Mouse (Mus musculus): ENCODE data around the gene Runx1.

Gene Runx1

DNA sequence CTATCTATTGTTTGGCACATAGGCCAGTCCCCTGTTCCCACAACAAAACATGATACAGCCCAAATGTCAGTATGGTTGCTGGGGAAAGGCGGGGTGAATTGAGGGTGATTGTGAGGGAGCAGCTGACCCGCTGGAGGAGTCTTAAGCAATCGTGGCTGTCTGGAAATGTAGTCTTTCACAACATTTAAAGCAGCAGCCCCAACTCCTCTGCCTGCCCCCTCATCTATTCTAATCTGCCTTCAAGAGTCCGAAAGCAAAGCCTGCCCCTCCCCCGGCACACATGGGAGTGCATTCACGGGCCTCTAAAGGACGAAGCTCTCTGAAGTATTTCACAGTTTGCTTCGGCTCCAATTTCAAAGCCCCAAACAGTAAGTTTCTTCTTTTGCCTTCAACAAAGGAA, 213.4 kb downstream of the Runx1 start:
- no peak for DNase-seq (ENCODE audit: low spot score in 2 of 2)

DNA sequence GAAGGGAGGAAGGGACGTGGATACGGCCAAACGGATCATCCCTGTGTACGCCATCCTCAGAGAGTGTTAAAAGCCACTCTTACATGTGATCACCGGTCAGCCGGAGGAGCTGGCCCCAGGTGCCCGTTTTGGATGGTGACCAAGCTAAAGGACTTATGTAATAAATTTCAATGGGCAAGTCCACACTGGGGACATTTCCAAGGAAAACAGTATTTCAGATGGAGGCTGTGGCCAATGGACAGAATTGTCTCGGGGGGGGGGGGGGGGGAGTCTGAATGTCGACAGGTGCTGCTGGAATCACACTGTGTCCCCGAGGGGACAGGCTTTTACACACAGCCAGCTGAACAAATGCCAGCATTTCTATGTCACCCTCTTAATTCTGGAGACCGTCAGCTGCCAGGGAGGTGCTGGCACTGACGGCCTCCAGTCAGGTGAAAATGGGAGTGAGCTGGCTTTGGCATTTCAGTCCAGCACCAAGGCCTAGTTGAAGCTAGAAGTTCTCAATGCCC, 214.3 kb downstream of the Runx1 start:
- no peak for DNase-seq (ENCODE audit: low spot score in 2 of 2)

DNA sequence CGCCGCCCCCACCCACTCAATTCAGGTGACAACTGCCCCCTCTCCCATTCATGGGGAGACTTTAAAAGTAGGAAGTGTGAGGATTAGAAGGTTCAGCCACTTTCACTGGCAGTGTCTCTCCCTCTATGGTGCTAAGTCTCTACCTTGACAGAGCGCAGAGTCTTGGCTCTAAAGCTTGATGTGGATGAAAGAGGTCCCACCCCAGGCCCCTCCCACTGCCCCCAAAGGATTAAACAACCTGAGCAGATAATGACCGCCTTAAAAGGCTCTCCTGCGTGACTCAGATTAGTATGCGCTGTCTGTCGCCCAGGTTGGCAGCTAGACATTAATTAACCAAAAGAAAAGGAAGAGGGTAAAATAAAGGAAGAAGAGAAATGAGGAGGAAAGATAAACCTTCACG, 215.5 kb downstream of the Runx1 start:
- DNase-seq (ENCODE audit: low spot score in 2 of 2), result no peak

DNA sequence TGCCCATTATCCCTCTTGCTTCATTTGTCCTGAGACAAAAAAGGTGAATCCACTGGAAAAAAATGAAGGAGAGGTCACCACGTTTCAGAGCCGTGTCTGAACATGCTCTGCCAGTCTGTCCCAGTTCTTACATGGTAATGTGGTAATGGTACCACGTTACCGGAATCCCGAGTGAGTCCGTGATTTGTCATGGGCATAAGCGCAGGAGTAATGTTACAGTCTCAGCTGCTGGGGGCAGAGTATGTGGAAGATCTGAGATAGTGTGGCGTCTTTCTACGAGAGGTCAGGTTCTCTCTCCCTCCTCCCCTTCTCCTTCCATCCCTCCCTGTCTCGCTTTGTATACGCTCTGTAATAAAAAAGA, 216.3 kb downstream of the Runx1 start:
- DNase-seq (ENCODE audit: low spot score in 2 of 2), result no peak

DNA sequence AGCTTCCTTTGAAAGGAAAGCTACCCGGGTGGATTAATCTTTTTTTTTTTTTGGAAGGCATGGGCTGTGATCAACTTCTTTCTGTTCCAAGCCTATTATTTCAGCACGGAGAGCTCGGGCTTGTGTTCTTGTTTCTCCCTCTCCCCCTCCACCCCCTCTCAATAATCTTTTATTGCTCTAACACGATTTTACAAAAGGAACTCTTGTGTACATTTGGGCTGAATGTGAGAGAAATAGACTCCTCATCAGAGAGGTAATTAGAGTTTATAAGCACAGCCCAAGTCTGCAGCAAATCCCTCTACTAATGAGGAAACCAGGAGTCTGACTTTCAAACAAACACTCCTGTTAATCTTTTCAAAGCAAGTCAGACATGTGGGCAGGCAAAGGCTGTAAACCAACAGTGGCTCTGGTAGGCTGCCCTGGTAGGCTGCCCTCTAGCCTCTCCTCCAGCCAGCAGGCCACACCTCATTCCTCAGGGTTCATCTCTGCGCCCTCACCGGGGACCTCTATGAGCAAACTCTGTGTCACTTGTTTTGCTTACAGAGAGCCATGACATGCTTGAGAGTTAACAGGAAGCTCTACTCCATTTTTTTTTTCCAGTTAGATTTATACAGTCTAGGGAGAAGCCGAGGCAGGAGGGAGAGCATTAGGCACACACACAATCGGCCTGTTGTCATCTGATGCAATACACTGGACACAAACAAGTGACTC, 216.8 kb downstream of the Runx1 start:
- DNase-seq (ENCODE audit: low spot score in 2 of 2), result no peak

DNA sequence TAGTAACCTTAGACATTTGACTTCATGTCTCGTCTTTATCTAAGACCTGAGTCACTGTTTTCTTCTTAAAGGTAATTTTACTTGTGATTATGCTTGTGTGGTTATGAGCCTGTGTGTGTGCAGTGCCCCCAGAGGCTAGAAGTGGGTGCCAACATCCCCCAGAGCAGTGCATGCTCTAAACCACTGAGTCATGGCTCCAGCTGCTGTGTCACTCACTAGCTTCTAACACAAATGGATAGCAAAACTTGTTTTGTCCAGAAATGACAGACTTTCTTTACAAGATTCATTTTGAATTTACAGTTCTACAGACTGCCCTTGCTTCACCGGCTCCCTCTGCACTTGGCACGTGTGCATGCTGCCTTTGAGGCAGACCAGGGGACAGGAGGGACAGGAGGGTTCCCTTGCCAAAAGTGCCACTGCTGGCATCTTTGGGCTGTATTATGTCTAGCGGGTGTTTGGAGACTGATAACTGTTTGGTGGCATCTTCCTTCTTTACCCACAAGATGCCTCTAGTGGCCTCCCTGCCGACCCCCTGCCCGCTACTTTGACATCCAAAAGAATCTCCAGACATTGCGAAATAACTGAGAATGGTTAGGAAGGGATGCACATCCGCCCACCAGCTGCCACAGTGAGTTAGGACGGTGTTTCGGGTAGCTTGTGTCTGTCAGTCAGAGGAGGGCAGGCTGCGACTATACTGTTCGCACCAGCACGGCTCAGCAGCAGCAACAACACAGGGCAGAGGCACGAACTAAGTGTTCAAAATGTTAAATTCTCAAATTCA, 217.6 kb downstream of the Runx1 start:
- no peak for DNase-seq (ENCODE audit: low spot score in 2 of 2)

DNA sequence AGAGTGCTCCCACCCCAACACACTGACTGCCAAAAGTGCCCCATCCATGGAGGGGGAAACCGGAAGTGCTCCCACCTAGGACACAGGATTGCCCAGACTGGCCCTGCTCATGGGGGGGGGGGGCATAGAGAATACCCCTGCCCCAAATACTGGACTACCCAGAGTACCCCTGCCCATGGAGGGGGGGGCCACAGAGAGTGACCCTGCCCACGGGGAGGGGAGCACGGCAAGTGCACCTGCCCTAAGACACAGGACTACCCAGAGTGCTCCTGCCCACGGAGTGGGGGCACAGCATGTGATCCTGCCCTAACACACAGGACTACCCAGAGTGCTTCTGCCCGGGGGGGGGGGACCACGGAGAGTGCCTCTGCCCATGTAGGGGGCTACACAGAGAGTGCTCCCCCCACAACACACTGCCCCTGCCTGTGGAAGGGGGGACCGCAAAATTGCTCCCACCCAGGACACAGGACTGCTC, 219.4 kb downstream of the Runx1 start:
- no peak for DNase-seq (ENCODE audit: low spot score in 2 of 2)

DNA sequence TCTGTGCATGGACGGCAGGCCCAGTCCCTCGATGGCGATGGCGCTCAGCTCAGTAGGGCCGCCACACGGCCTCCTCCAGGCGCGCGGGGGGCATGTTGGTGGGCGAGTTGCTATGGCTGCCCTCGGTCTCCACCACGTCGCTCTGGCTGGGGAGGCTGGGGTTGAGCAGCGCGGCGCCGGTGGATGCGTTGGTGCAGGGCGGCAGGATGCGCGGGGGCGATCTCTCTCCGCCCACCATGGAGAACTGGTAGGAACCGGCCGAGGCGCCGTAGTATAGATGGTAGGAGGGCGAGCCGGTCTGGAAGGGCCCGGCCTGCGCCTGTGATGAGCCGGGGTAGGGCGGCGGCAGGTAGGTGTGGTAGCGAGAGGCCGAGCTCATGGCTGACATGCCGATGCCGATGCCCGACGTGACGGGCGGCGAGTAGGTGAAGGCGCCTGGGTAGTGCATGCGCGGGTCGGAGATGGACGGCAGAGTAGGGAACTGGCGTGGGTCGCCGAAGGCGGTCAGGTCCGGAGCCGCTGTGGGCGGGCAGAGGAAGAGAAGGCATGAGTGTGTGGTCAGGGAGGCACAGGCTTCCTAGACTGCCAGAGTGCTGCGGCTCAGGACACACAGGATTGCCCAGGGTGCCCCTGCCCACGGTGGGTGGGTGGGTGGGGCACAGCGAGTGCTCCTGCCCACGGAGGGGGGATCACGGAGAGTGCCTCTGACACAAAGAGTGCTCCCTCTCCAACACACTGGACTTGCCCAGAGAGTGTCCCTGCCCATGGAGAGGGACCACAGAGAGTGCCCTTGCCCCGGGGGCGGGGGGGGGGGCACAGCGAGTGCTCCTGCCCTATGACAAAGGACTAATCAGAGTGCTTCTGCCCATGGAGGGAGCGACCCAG, 220.1 kb downstream of the Runx1 start:
- no peak for DNase-seq (ENCODE audit: low spot score in 2 of 2)

DNA sequence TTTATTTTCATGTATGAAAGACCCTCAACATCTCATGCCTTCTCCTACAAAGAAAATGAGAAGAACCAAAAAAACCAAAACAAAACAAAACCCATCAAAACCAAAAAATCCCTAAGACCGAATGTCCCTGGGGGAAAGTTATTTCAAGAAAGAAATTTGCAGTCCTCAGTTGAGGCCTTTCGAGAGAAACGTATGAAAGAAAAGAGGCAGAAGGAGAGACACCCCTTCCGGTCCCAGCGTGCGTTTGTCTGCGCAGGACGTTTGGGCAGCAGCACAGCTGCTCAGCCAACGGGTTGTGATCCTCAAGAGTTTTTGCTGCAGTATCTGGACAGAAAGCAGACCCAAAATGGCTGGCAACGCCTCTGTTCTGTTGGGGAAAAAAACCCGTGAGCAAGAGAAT, 223.4 kb downstream of the Runx1 start:
- no peak for DNase-seq (ENCODE audit: low spot score in 2 of 2)

DNA sequence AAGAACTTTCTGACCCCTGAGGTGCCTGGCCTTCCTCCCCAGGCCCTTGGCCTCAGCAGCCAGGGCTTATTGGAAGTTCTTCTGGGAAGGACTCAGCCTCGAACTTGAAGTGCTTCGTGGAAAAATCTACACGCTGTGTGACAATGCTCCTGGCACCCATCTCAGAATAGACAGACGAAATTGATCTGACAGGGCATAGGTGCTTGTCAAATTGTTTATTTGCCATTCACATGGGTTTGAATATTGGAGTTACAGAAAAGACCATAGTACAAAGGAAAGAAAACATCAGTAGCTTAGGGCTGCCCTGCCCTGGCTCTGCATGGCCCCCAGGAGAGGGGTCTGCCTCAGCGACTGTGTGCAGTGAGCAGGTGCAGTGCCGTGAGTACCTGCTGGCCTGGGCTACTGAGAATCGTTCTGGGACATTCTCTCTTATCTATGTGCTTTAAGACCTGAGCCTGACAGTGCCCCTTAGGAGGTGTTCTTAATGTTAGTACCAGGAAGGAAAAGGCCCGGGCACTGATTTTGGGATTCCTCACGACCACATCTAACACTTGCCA, 224.6 kb downstream of the Runx1 start:
- no peak for DNase-seq (ENCODE audit: low spot score in 2 of 2)

DNA sequence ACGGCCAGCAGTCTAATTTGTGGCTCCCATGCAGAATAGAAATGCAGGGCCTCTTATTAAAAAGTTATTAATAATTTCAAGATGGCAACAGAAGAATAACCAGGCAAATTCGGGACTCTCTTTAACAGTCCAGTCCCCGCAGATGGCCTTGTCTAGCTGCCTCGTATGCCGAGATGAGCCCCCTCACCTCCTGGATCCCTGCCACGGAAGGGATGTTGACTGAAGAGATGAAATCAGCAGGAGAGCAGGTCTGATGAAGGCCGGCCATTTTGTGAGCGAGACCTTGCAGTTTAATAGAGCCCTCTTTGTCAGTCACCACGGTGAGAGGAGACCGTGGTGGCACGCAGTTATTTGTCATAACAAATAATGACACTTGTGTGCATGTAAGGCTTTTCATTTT, 226.5 kb downstream of the Runx1 start:
- DNase-seq (ENCODE audit: low spot score in 2 of 2), result no peak

DNA sequence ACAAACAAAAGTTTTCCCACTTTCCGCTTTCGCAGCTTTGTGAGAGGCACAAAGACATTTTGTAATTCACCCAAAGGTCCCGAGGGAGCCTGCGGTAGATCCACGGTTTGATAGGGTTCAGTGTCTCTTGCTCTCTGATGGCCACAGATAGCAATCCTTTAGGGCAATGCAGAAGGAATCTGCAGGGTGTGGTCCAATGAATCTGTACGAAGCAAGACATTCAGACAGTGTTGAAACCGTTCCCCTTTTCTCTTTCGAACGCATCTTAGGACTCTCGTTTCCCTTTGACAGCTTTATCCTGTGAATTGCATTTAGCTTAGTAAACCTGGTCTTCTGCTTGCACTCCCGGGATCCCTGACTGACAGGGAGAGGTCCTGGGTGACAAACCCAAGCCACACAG, 228.3 kb downstream of the Runx1 start:
- no peak for DNase-seq (ENCODE audit: low spot score in 2 of 2)

DNA sequence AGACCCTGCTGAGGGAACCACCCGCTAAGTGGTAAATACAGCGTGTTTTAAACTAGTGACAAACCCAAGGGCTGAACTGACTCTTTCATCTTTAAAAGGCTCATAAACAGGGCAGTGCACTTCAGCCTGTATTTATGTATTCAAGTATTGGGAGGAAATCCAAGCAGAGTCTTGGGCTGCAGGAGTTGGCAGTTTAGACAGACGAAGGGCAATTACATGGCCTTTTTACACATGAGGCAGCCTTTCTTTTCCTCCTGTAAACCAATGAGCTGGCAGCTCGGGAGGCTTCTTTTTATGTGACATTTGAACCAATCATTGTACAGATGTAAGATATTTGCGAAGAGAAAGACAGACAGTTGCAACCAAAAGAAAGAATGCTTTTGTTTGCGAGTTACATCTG, 233.7 kb downstream of the Runx1 start:
- no peak for DNase-seq (ENCODE audit: low spot score in 2 of 2)

DNA sequence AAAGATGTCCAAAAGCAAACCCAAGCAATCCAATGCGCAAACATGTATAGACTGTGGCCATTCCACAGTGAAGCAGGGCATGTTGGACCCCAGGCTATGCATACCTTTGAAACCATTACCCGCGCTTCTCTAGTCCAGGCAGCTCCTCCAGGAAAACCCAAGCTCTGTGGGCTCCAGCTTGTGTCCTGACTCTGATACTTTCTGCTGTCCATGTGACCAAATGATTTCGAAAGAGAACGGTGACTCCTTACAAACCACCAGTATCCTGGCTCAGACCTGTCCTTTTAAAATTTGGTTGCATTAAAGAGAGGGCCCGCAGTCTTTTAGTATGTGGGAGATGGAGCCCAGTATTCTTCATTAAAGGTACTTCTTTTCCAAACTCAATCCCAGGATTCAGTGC, 234.2 kb downstream of the Runx1 start:
- DNase-seq (ENCODE audit: low spot score in 2 of 2), result no peak

DNA sequence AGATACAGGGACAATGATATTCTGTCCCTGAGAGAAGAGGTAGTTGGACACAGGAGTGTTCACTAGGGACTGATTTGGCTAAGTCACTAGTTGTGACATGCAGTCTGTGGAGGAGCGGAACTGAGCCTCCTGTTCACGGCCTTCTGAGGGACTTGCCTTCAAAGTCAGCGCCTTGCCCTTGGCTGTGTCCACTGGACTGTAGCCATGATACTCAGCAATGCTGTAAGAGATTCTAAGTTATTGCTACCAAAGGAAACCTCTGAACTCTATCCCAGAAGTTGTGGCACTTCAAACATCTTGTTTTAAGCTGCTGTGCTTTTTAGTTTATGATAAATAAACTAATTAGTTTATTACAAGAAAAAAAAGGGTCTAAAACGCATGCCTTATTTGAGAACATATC, 238.1 kb downstream of the Runx1 start:
- no peak for DNase-seq (ENCODE audit: low spot score in 2 of 2)

DNA sequence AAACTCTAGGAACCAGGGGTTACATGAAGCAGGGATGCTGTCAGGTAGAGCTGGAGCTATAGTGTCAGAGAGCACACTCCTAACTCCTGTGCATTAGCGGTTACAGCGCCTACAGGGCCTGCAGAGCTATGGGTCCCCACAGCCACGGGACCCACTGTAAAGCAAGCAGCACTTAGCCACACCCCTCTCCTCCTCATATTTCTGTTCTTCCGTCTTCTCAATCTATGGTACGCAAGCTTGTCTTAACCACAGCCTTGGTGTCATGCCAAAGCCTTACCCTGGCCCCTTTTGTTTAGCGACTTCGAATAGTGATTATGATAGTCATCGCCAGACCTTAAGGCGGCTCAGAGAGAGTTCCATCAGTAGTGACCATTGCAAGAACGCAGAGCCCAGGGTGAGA, 244.2 kb downstream of the Runx1 start:
- DNase-seq (ENCODE audit: low spot score in 2 of 2), result no peak

DNA sequence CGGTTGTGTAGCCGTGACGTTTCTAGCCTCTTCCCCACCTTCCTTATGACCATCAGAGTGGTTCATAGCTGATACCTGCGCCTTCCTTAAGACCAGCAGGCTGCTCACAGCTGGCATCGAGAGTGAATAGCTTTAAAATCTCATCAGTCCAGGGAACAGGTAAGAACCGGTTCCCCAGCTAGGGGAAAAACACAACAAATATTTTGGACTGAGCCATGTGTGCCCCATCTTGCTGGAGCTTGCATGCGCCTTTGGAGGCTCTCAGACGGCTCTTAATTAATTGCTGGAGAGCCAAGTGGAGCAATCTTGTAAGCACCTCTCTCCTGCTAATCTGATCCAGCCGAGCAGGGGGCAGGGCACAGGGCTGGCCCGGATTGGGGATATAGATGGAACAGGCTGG, 245.0 kb downstream of the Runx1 start:
- no peak for DNase-seq (ENCODE audit: low spot score in 2 of 2)

DNA sequence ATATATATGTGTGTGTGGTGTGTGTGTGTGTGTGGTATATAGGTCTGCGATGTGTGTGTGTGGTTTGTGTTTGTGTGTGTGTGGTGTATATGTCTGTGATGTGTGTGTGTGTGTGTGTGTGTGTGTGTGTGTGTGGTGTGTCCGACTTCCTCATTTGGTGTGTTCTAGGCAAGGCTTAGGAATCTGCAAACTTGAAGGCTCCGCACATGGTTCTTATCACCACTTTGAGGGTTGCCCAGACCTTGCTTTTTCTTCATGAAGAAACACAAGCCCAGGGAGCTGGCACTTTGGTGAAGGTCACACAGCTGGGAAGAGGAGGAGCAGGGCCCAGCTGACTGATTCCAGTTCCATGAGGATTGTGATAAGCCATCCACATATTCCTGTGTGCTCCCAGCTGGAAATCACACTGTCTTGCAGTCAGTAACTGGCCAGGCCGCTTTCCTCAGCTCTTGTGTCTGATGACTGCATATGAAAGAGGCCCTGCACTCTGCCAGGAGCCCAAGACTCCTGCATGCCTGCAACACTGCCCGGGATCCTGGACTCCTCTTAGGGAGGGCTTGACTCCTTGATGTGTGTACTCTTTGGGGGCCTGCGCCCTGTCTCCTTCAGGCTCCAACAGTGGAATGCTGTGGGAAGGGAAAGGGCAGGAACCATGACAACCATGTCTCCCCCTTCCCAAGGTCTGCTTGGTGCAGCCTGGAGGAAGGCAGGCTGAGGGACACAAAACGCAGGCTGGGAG, 246.9 kb downstream of the Runx1 start:
- no peak for DNase-seq (ENCODE audit: low spot score in 2 of 2)

DNA sequence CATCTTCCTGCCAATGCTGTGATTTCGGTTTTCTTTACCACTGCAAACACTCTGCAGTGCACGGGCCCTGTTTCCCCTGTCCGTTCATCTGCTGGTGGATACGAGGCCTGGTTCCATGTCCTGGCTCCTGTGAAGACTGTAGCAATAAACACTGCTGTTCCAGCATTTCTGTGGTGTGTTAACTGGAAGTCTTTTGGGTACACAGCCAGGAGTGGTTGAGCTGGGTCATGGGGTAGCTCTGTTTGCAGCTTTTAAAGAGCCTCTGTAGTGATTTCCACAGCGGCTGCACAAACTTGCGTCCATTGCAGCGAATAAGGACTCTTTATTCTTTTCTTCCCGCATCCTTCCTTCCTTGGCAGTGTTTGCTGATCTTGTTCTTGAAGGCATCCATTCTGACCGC, 248.6 kb downstream of the Runx1 start:
- DNase-seq (ENCODE audit: low spot score in 2 of 2), result no peak

DNA sequence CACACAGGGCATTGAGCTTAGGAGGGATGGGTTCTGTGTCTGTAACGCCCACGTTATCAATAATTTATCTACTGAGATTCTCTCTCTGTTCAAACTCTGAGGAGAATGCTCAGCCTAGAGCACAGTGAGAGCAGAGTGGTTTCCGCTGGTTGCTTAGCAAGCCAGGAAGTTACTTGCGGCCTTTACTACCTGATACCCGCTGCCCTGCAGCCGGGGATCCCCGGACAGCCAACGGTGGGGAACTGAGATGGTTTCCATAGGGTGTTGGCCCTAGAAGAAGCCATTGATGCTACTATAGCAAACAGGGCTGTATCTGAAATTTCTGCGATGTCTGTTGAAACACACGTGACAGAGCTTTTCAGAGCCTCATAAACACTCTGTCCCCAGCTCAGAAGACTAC, 250.2 kb downstream of the Runx1 start:
- DNase-seq (ENCODE audit: low spot score in 2 of 2), result no peak

DNA sequence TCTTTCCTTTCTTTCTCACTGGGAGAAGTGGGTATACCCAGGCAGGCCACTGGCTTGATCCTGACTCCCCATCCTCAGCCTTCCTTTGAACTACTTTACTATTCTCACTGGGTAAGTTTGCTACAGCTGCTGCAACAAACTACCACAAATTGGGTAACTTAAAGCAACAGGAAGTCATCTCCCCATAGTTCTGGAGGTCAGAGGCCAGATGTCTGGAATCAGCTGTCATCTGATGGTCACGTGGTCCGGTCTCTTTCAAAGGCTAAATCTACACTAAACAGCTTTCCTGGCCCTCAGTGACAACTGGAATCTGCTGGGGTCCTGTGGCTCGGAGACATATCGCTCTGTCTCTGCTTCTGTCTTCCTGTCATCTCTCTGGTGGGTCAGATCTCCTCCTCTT, 252.8 kb downstream of the Runx1 start:
- DNase-seq (ENCODE audit: low spot score in 2 of 2), result no peak
